Mouse (Mus musculus): Measurements from ENCODE around the gene Cmtr1.
A peak's percentile ranks its signal among the peaks of the same experiment; 100 is the strongest.
"Not testable (repeated sequence)": the region's sequence is repeated elsewhere in the genome, so short reads cannot be mapped to it uniquely, and the experiment has no call there.

The Cmtr1 gene

GRCm38 (mm10) chr17:29700573-29700972 is 40.2 kb downstream of the Cmtr1 start:
- no peak for DNase-seq (ENCODE audit: low read depth in 2 of 2, low spot score in 2 of 2)

GRCm38 (mm10) chr17:29702938-29703710 is 42.7 kb downstream of the Cmtr1 start:
- DNase-seq (ENCODE audit: low read depth in 2 of 2, low spot score in 2 of 2) = no peak

- peak; percentile 29 to 46 for DNase-seq (ENCODE audit: low read depth in 2 of 2, low spot score in 2 of 2)
Measured at GRCm38 (mm10) chr17:29704781-29705180, 44.4 kb downstream of the Cmtr1 start.

- no peak for DNase-seq (ENCODE audit: low read depth in 2 of 2, low spot score in 2 of 2)
Measured at GRCm38 (mm10) chr17:29705881-29706280, 45.5 kb downstream of the Cmtr1 start.

- no peak for DNase-seq (ENCODE audit: low read depth in 2 of 2, low spot score in 2 of 2)
Measured at GRCm38 (mm10) chr17:29706981-29707545, 46.7 kb downstream of the Cmtr1 start.

GRCm38 (mm10) chr17:29708783-29709182 is 48.4 kb downstream of the Cmtr1 start:
- DNase-seq (ENCODE audit: low read depth in 2 of 2, low spot score in 2 of 2) = no peak

- no peak for DNase-seq (ENCODE audit: low read depth in 2 of 2, low spot score in 2 of 2)
Measured at GRCm38 (mm10) chr17:29710562-29711044, 50.2 kb downstream of the Cmtr1 start.

- DNase-seq (ENCODE audit: low read depth in 2 of 2, low spot score in 2 of 2) = no peak
Measured at GRCm38 (mm10) chr17:29711076-29711744, 50.8 kb downstream of the Cmtr1 start.

- no peak for DNase-seq (ENCODE audit: low read depth in 2 of 2, low spot score in 2 of 2)
Measured at GRCm38 (mm10) chr17:29711745-29712431, 51.5 kb downstream of the Cmtr1 start.

- no peak for DNase-seq (ENCODE audit: low read depth in 2 of 2, low spot score in 2 of 2)
Measured at GRCm38 (mm10) chr17:29712565-29712964, 52.2 kb downstream of the Cmtr1 start.

- DNase-seq (ENCODE audit: low read depth in 2 of 2, low spot score in 2 of 2) = not testable (repeated sequence)
Measured at GRCm38 (mm10) chr17:29713734-29714133, 53.3 kb downstream of the Cmtr1 start.

- peak; percentile 94 to 97 for DNase-seq (ENCODE audit: low read depth in 2 of 2, low spot score in 2 of 2)
Measured at GRCm38 (mm10) chr17:29716732-29717445, 56.5 kb downstream of the Cmtr1 start, which contains the start of gene Ccdc167. TSS of gene Ccdc167 (minus strand) at chr17:29717044.

- no peak for DNase-seq (ENCODE audit: low read depth in 2 of 2, low spot score in 2 of 2)
Measured at GRCm38 (mm10) chr17:29718660-29719059, 58.3 kb downstream of the Cmtr1 start.

- DNase-seq (ENCODE audit: low read depth in 2 of 2, low spot score in 2 of 2) = no peak
Measured at GRCm38 (mm10) chr17:29719628-29720575, 59.5 kb downstream of the Cmtr1 start.

GRCm38 (mm10) chr17:29720755-29721365 is 60.5 kb downstream of the Cmtr1 start:
- DNase-seq (ENCODE audit: low read depth in 2 of 2, low spot score in 2 of 2) = no peak

- DNase-seq (ENCODE audit: low read depth in 2 of 2, low spot score in 2 of 2) = no peak
Measured at GRCm38 (mm10) chr17:29724610-29725009, 64.2 kb downstream of the Cmtr1 start.

GRCm38 (mm10) chr17:29725027-29725620 is 64.7 kb downstream of the Cmtr1 start:
- DNase-seq (ENCODE audit: low read depth in 2 of 2, low spot score in 2 of 2) = no peak

GRCm38 (mm10) chr17:29728082-29728481 is 67.7 kb downstream of the Cmtr1 start:
- no peak for DNase-seq (ENCODE audit: low read depth in 2 of 2, low spot score in 2 of 2)

All from CD8-positive naive resting alpha-beta T cell, adult 2 months (primary cell).